Mouse (Mus musculus): ENCODE data around the gene Kras. TPM values are rescaled to one million over a fixed set of nuclear protein-coding genes. Genes with fewer than 3 reads are reported as not detected.

Gene Kras
- total and polyA plus RNA-seq, 2 experiments from 2014 or later: 16.8 to 34.2 TPM

- DNase-seq (ENCODE audit: low spot score) (peak; percentile 64), ATAC-seq (ENCODE audit: insufficient read depth, low read depth) (peak; percentile 72)
- H3K9me3 ChIP-seq (replicated peaks; ENCODE audit: control insufficient read depth, low read length): no peaks in the 10 kb centered on the region
- H3K9ac ChIP-seq (replicated peaks; ENCODE audit: low read depth, low read length): no peak overlapping the region
- no peaks in the 10 kb centered on the region for H3K36me3 ChIP-seq (replicated peaks; ENCODE audit: control insufficient read depth, insufficient read depth, low read length)
- no peak overlapping the region for H3K27ac ChIP-seq (ENCODE audit: low read depth)
- H3K27me3 ChIP-seq (ENCODE audit: control insufficient read depth, insufficient read depth, low read length): peaks cover 7% of the 10 kb centered on the region; the same call in 1 of the 2 replicates
- TF ChIP-seq CTCF (IDR thresholded peaks at IDR 0.05; ENCODE audit: low read depth): no peak
- no peak for TF ChIP-seq EP300 (IDR thresholded peaks at IDR 0.05; ENCODE audit: low read depth)
- H3K4me3 ChIP-seq (ENCODE audit: low read depth, low read length): peak overlapping the region; percentile 1; the same call in 1 of the 2 replicates
- H3K4me1 ChIP-seq (ENCODE audit: control insufficient read depth, insufficient read depth): peaks cover 20% of the 10 kb centered on the region
- H3K4me2 ChIP-seq (ENCODE audit: low read depth, low read length): peak overlapping the region; percentile 45
- WGBS: 46% methylated on average over 14 of the region's 14 CpGs
Observed at GRCm38 (mm10) chr6:145171892-145172606, 78.0 kb downstream of the Kras start.

Other genes with a start within 250 kb of the Kras start
- gene Bcat1, start 174.1 kb downstream of the Kras start, total RNA-seq (2014; rRNA removed; ENCODE audit: low replicate concordance): 2.6 and 4.6 TPM in 2 replicates
- gene Bcat1, start 174.1 kb downstream of the Kras start, polyA plus RNA-seq (2015; fragmentation: Nextera tagmentation; extraction: Ambion mirVana): 0.94 and 1.7 TPM in 2 replicates
- 4.2 and 5.7 TPM in 2 replicates for gene Lrmp, start 134.6 kb downstream of the Kras start, total RNA-seq (2014; rRNA removed; ENCODE audit: low replicate concordance)
- gene Lrmp, start 134.6 kb downstream of the Kras start, polyA plus RNA-seq (2015; fragmentation: Nextera tagmentation; extraction: Ambion mirVana): 0.98 and 1.2 TPM in 2 replicates
- 0.08 and 2.2 TPM in 2 replicates for gene Casc1, start 39.2 kb downstream of the Kras start, total RNA-seq (2014; rRNA removed; ENCODE audit: low replicate concordance)
- 0.42 and 0.51 TPM in 2 replicates for gene Casc1, start 39.2 kb downstream of the Kras start, polyA plus RNA-seq (2015; fragmentation: Nextera tagmentation; extraction: Ambion mirVana)
- 27.6 and 31.8 TPM in 2 replicates for gene Etfrf1, start 39.1 kb downstream of the Kras start, total RNA-seq (2014; rRNA removed; ENCODE audit: low replicate concordance)
- 86.9 and 99.7 TPM in 2 replicates for gene Etfrf1, start 39.1 kb downstream of the Kras start, polyA plus RNA-seq (2015; fragmentation: Nextera tagmentation; extraction: Ambion mirVana)

Measured in heart, postnatal 0 days (tissue).